ENCODE assay signal across 8 mouse cellular contexts in genomic region chr8:128356796-128357539, GRCm38 (mm10). TPM values are rescaled to one million over a fixed set of nuclear protein-coding genes. Genes with fewer than 3 reads are reported as not detected.
DNase-seq lines count a peak whose midpoint lies in the region; ATAC-seq and TF ChIP-seq lines count a peak whose summit lies in the region.

No protein-coding gene starts in this region.

- peak; percentile 56 for TF ChIP-seq CTCF in heart, adult 2 months (IDR thresholded peaks at IDR 0.05)

- peaks cover 5% of the 10 kb centered on the region; the same call in 1 of the 2 replicates for H3K79me2 ChIP-seq in heart, adult 2 months (replicated peaks; ENCODE audit: control insufficient read depth, insufficient read depth, low read length)

- peaks cover 16% of the 10 kb centered on the region for H3K4me1 ChIP-seq in embryonic facial prominence, embryonic 13.5 days
- H3K4me1 ChIP-seq in heart, adult 2 months (ENCODE audit: control insufficient read depth, insufficient read depth, low read length) = no peaks in the 10 kb centered on the region
- 0 out of 2 replicates have a peak, but pooled peaks cover 8% of the 10 kb centered on the region for H3K4me1 ChIP-seq in limb, embryonic 11.5 days (ENCODE audit: control insufficient read depth, insufficient read depth, low read length)
- H3K4me1 ChIP-seq in midbrain, embryonic 11.5 days (ENCODE audit: control insufficient read depth, insufficient read depth, low read length) = peaks cover 24% of the 10 kb centered on the region

- H3K27me3 ChIP-seq in embryonic facial prominence, embryonic 13.5 days = peaks cover 14% of the 10 kb centered on the region
- no peaks in the 10 kb centered on the region for H3K27me3 ChIP-seq in heart, adult 2 months (ENCODE audit: control insufficient read depth, insufficient read depth, low read length)
- H3K27me3 ChIP-seq in limb, embryonic 11.5 days (ENCODE audit: control insufficient read depth, insufficient read depth, low read length) = no peaks in the 10 kb centered on the region
- H3K27me3 ChIP-seq in midbrain, embryonic 11.5 days (ENCODE audit: control insufficient read depth, insufficient read depth, low read length) = peaks cover 15% of the 10 kb centered on the region

- peak; percentile 56 for ATAC-seq in embryonic facial prominence, embryonic 13.5 days (ENCODE audit: insufficient number of reproducible peaks, insufficient read depth, low FRiP score, low TSS enrichment, low read depth)
- peak; percentile 60 for ATAC-seq in limb, embryonic 11.5 days (ENCODE audit: insufficient number of reproducible peaks, low FRiP score, low TSS enrichment, low read depth)
- peak; percentile 74 for ATAC-seq in midbrain, embryonic 11.5 days (ENCODE audit: low FRiP score)

- peak overlapping the region; percentile 98 for H3K4me2 ChIP-seq in embryonic facial prominence, embryonic 13.5 days
- H3K4me2 ChIP-seq in limb, embryonic 11.5 days (ENCODE audit: low read depth, severe bottlenecking) = peak overlapping the region; percentile 100
- H3K4me2 ChIP-seq in midbrain, embryonic 11.5 days = peak overlapping the region; percentile 97

- no peaks in the 10 kb centered on the region for H3K36me3 ChIP-seq in embryonic facial prominence, embryonic 13.5 days
- H3K36me3 ChIP-seq in heart, adult 2 months (ENCODE audit: control insufficient read depth, insufficient read depth, low read length) = no peaks in the 10 kb centered on the region
- H3K36me3 ChIP-seq in limb, embryonic 11.5 days (ENCODE audit: control insufficient read depth, insufficient read depth, low read length) = no peaks in the 10 kb centered on the region
- no peaks in the 10 kb centered on the region for H3K36me3 ChIP-seq in midbrain, embryonic 11.5 days (ENCODE audit: control insufficient read depth, insufficient read depth, low read length)

- peak overlapping the region; percentile 76 for H3K4me3 ChIP-seq in embryonic facial prominence, embryonic 13.5 days
- peak overlapping the region; percentile 93 for H3K4me3 ChIP-seq in heart, adult 2 months
- peak overlapping the region; percentile 73 for H3K4me3 ChIP-seq in limb, embryonic 11.5 days (ENCODE audit: low read depth, low read length)
- peak overlapping the region; percentile 63 for H3K4me3 ChIP-seq in midbrain, embryonic 11.5 days (ENCODE audit: low read depth, low read length)

- peak; percentile 58; the same call in 1 of the 2 replicates for TF ChIP-seq EP300 in heart, adult 2 months (IDR thresholded peaks at IDR 0.05; ENCODE audit: insufficient read depth, low read depth, low read length)

- DNase-seq in adrenal gland, postnatal 4 days (ENCODE audit: low spot score in 2 of 2) = peak; percentile 39 to 70
- peak; percentile 90 to 92 for DNase-seq in heart, adult 2 months
- peak; percentile 89 for DNase-seq in kidney, adult 18-20 months
- peak; percentile 81 for DNase-seq in limb, embryonic 11.5 days (ENCODE audit: low spot score)
- peak; percentile 89 for DNase-seq in midbrain, embryonic 11.5 days (ENCODE audit: low spot score, missing footprints)
- DNase-seq in right cerebral cortex, postnatal 36 days (ENCODE audit: low spot score in 2 of 2) = peak; percentile 28 to 32
- DNase-seq in T-cell, adult 2 months (ENCODE audit: low spot score) = no peak

- peak overlapping the region; percentile 72 for H3K9ac ChIP-seq in embryonic facial prominence, embryonic 13.5 days
- peak overlapping the region; percentile 95 for H3K9ac ChIP-seq in heart, adult 2 months (ENCODE audit: low read depth, low read length)
- peak overlapping the region; percentile 47; the same call in 1 of the 2 replicates for H3K9ac ChIP-seq in limb, embryonic 11.5 days (ENCODE audit: low read length)
- peak overlapping the region; percentile 65 for H3K9ac ChIP-seq in midbrain, embryonic 11.5 days (ENCODE audit: low read length)

- WGBS in embryonic facial prominence, embryonic 13.5 days = 4% methylated on average over 36 of the region's 49 CpGs
- WGBS in heart, adult 2 months = under 1% methylated on average over 41 of the region's 49 CpGs
- 2% methylated on average over 45 of the region's 49 CpGs for WGBS in limb, embryonic 11.5 days
- 2% methylated on average over 40 of the region's 49 CpGs for WGBS in midbrain, embryonic 11.5 days

- H3K9me3 ChIP-seq in embryonic facial prominence, embryonic 13.5 days = no peaks in the 10 kb centered on the region
- no peaks in the 10 kb centered on the region for H3K9me3 ChIP-seq in limb, embryonic 11.5 days (ENCODE audit: control insufficient read depth, low read length)
- H3K9me3 ChIP-seq in midbrain, embryonic 11.5 days (ENCODE audit: control insufficient read depth, low read length) = no peaks in the 10 kb centered on the region

- H3K27ac ChIP-seq in embryonic facial prominence, embryonic 13.5 days = peak overlapping the region; percentile 45
- peak overlapping the region; percentile 99 for H3K27ac ChIP-seq in heart, adult 2 months
- 0 out of 2 replicates have a peak overlapping the region, but pooled peaks have one; percentile 5 for H3K27ac ChIP-seq in limb, embryonic 11.5 days (replicated peaks; ENCODE audit: low read depth, low read length)
- no peak overlapping the region for H3K27ac ChIP-seq in midbrain, embryonic 11.5 days (ENCODE audit: low read depth, low read length)

- intact Hi-C loops in heart, adult 2 months (cut with DNase I) = loop anchor here (2.0 to 10.0 kb wide), 7 partner anchors 90 to 600 kb away; partner anchors contain the start of gene Itgb1

- TF ChIP-seq POLR2A in heart, adult 2 months (IDR thresholded peaks at IDR 0.05; ENCODE audit: insufficient read depth, low read depth, low read length) = no peak

RNA-seq across cellular contexts. Expression of gene Nrp1, which starts 1.4 kb away (rescaled TPM):
- 100 to 1,000 TPM in 1 of 2 experiments, 10 to 100 TPM in 1; 95.7 to 115 TPM for total RNA-seq in adrenal gland, postnatal 4 days (2021)
- 85.6 and 86.3 TPM in 2 replicates for polyA plus RNA-seq in embryonic facial prominence, embryonic 13.5 days (2015; fragmentation: Nextera tagmentation; extraction: Ambion mirVana)
- total RNA-seq in heart, adult 2 months (2021) = 100 to 1,000 TPM; 115 TPM
- 64.5 and 101 TPM in 2 replicates for polyA plus RNA-seq in heart, adult 2 months (2012; rRNA removed)
- 51.1 and 54.1 TPM in 2 replicates for polyA plus RNA-seq in limb, embryonic 11.5 days (2014; fragmentation: Nextera tagmentation; extraction: Ambion mirVana)
- 20.3 and 21.4 TPM in 2 replicates for polyA plus RNA-seq in midbrain, embryonic 11.5 days (2014; fragmentation: Nextera tagmentation; extraction: Ambion mirVana)
